Mouse (Mus musculus) small intestine, adult 2 months (tissue): ENCODE data around the gene Irf2. TPM values are rescaled to one million over a fixed set of nuclear protein-coding genes. Genes with fewer than 3 reads are reported as not detected.

ENCODE experiments used
- H3K27ac ChIP-seq: fragments of 200-500 bp; 2 replicates; pipeline ENCODE4 v1.5.1; 2012; ENCODE audit warnings: low read depth, low read length, control low read depth, inconsistent platforms; ENCODE audit not compliant: insufficient read depth
- H3K27me3 ChIP-seq: fragments of 200-500 bp; 2 replicates; pipeline ENCODE4 v1.6.1; 2012; ENCODE audit warnings: mild to moderate bottlenecking, moderate library complexity, low read length, inconsistent platforms; ENCODE audit not compliant: control insufficient read depth, insufficient read depth
- H3K36me3 ChIP-seq: fragments of 200-500 bp; 2 replicates; pipeline ENCODE4 v1.6.1; 2012; ENCODE audit warnings: mild to moderate bottlenecking, low read length, control low read depth, inconsistent platforms; ENCODE audit not compliant: control insufficient read depth, insufficient read depth
- H3K4me1 ChIP-seq: fragments of 200-500 bp; 2 replicates; pipeline ENCODE4 v1.6.1; 2012; ENCODE audit warnings: low read length, inconsistent platforms, mixed read lengths; ENCODE audit not compliant: control insufficient read depth, insufficient read depth, insufficient read length
- H3K4me3 ChIP-seq: fragments of 200-500 bp; 2 replicates; pipeline ENCODE4 v1.5.1; 2012; ENCODE audit warnings: low read depth, mild to moderate bottlenecking, control low read depth, inconsistent platforms, low read length, moderate library complexity
- CTCF ChIP-seq: fragments of 200-500 bp; IDR thresholded peaks from 2 replicates; pipeline ENCODE4 v1.5.1; 2012; ENCODE audit warnings: low read depth, mild to moderate bottlenecking, control low read depth, inconsistent platforms, low read length, moderate library complexity, mixed read lengths; ENCODE audit not compliant: insufficient replicate concordance, insufficient read length; ENCODE audit errors: extremely low read depth
- POLR2A ChIP-seq: fragments of 200-500 bp; IDR thresholded peaks from 2 replicates; pipeline ENCODE4 v1.6.1; 2012; ENCODE audit warnings: low read depth, mild to moderate bottlenecking, control low read depth, inconsistent platforms, low read length, moderate library complexity
- WGBS: fragments of 180-500 bp; shearing (Covaris S2); methylation state at CpG from one replicate; pipeline ENCODE4 v1.1.7; 2018; 5-methylcytosine and 5-hydroxymethylcytosine counted together
- polyA plus RNA-seq: library from polyadenylated mRNA; depleted of rRNA; stranded (reverse); fragments of >200 nt; gene quantifications from 2 replicates; pipeline ENCODE4 v1.2.3, GENCODE M21; 2012

The Irf2 gene
- polyA plus RNA-seq, 1 experiment = 29.6 TPM

DNA sequence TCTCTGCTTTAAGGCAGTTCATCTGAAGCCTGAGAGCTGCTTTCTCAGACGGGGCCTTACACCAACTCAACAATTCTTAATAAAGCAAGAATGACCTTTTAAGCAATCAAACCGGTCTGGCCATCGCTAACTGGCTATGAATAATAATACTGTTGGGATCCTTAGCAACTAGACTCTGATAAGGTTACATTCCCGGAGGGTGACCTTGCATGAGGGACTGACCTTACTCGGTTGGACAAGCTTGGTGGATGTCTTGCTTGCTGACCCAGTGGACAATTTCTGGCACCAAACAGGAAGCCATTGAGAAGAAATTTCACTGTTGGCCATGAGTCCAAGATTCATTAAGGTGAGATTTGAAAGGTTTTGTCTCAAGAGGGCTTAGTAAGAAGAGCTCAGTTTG is 92.4 kb downstream of the Irf2 start:
- Histone ChIP-seq H3K27ac (peak overlapping the region; percentile 78), H3K36me3 (peaks cover 8% of the 10 kb centered on the region; the same call in 1 of the 2 replicates), H3K4me3 (no peak overlapping the region), H3K27me3 (no peaks in the 10 kb centered on the region), H3K4me1 (peaks cover 45% of the 10 kb centered on the region)
- WGBS = 21% methylated on average over 5 of the region's 5 CpGs
- no peak for TF ChIP-seq CTCF
- no peak for TF ChIP-seq POLR2A

GRCm38 (mm10) chr8:46832399-46832798 is 92.9 kb downstream of the Irf2 start:
- Histone ChIP-seq H3K4me3 (no peak overlapping the region), H3K36me3 (peaks cover 10% of the 10 kb centered on the region), H3K27me3 (no peaks in the 10 kb centered on the region), H3K27ac (peak overlapping the region; percentile 78; the same call in 1 of the 2 replicates), H3K4me1 (peaks cover 48% of the 10 kb centered on the region)
- TF ChIP-seq CTCF = no peak
- no peak for TF ChIP-seq POLR2A
- WGBS = 34% methylated on average over 3 of the region's 3 CpGs

GRCm38 (mm10) chr8:46833763-46834162 is 94.2 kb downstream of the Irf2 start:
- no peaks in the 10 kb centered on the region for H3K27me3 ChIP-seq
- no peak overlapping the region for H3K4me3 ChIP-seq
- no peak overlapping the region for H3K27ac ChIP-seq
- WGBS = 34% methylated on average over 4 of the region's 4 CpGs
- H3K36me3 ChIP-seq = peaks cover 18% of the 10 kb centered on the region
- peaks cover 41% of the 10 kb centered on the region for H3K4me1 ChIP-seq
- TF ChIP-seq CTCF = no peak
- TF ChIP-seq POLR2A = no peak

DNA sequence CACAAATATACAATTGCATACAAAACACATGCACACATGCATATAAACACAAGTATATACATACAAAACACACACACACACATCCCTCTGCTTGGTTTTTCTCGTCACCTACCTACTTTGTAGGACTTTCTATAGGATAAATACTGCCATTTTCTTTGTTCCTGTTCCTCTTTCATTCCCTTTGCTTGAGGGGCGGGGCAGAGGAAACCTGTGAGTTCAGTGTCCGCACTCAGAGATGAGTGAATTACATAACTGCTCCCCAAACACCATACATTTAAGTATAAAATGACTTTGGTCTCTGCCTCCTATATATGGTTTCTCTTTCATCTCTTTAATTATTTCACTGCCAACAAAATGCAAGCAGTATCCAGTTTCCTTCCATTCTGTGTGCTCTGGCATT is 94.9 kb downstream of the Irf2 start:
- Histone ChIP-seq H3K27me3 (no peaks in the 10 kb centered on the region), H3K36me3 (peaks cover 25% of the 10 kb centered on the region), H3K4me1 (peaks cover 34% of the 10 kb centered on the region), H3K4me3 (no peak overlapping the region), H3K27ac (no peak overlapping the region)
- WGBS = 68% methylated on average over 3 of the region's 3 CpGs
- no peak for TF ChIP-seq POLR2A
- no peak for TF ChIP-seq CTCF

DNA sequence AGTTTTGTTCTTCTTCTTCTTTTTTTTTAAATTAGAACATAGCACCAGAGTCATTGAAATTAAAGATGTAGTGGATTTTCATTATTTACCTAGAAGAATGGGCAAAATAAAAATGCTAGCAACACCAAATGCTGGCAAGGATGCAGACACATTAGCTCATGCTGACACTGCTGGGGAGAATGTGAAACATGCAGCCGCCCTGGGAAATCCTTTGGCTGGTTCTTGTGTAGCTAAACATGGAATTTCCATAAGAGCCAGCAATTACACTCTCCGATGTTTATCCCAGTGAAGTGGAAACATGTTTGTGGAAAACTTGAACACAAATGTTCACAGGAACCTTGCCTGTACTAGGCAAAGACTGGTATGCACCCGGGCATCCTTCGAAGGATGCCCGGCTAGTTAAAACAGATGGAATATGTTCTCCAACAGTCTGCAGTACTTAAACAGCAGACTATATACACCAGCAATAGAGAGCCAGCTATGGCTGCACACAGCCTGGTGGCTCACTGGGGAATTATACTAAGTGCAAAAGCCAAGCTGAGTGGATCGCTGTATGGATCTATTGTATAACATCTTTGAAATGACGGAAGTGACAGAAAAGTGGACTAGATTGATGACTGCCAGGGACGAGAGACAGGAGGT is 96.6 kb downstream of the Irf2 start:
- WGBS = 92% methylated on average over 8 of the region's 8 CpGs
- Histone ChIP-seq H3K4me3 (no peak overlapping the region), H3K36me3 (peaks cover 36% of the 10 kb centered on the region), H3K4me1 (peaks cover 25% of the 10 kb centered on the region), H3K27ac (no peak overlapping the region), H3K27me3 (no peaks in the 10 kb centered on the region)
- TF ChIP-seq CTCF = no peak
- TF ChIP-seq POLR2A = no peak

GRCm38 (mm10) chr8:46836949-46837348 is 97.4 kb downstream of the Irf2 start:
- Histone ChIP-seq H3K36me3 (peaks cover 42% of the 10 kb centered on the region), H3K27me3 (no peaks in the 10 kb centered on the region), H3K27ac (no peak overlapping the region), H3K4me3 (no peak overlapping the region), H3K4me1 (peaks cover 22% of the 10 kb centered on the region; the same call in 1 of the 2 replicates)
- 50% methylated on average over 5 of the region's 5 CpGs for WGBS
- no peak for TF ChIP-seq CTCF
- TF ChIP-seq POLR2A = no peak

DNA sequence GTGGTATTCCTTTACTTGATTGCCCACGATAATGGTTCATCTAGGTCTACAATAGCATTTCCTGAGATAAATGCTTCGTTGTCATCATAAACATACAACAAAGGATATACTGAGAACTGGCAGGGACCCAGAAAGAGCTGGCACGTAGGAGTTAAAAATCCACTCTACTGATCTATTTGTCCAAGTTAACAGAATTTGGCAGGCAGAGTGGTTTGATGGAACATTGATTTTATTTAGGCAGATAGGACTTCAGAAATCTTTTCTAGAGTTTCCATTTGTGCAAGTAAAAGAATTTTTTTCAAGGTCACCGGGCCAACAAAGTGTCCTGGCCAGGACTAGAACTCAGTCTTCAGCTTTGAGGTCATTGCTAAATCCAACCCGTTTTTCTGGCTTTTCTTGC is 98.5 kb downstream of the Irf2 start:
- Histone ChIP-seq H3K36me3 (peaks cover 40% of the 10 kb centered on the region), H3K27me3 (no peaks in the 10 kb centered on the region), H3K27ac (no peak overlapping the region), H3K4me1 (peaks cover 25% of the 10 kb centered on the region), H3K4me3 (no peak overlapping the region)
- TF ChIP-seq POLR2A (no peak), CTCF (no peak)
- WGBS = 65% methylated on average over 5 of the region's 5 CpGs
